Mouse (Mus musculus) kidney, embryonic 14.5 days (tissue): ENCODE measurements at regions not wholly inside any gene's neighbourhood (a gene's known extent, or its start where the extent isn't known, plus 50 kb on each side); places are given as distances from the start of the nearest gene placed in this dataset.
"Not testable (repeated sequence)": the region's sequence is repeated elsewhere in the genome, so short reads cannot be mapped to it uniquely, and the experiment has no call there.

Experiments
- ATAC-seq: fragments of 200-750 bp; cut with Nextera tagmentation; 2 replicates; pipeline ENCODE4 v1.8.0; 2017; ENCODE audit warnings: moderate number of reproducible peaks, mild to moderate bottlenecking, moderate TSS enrichment, moderate library complexity; ENCODE audit not compliant: low FRiP score, low TSS enrichment
- H3K27ac ChIP-seq: fragments of 300-500 bp; sonication (generic); 2 replicates; pipeline ENCODE4 v1.5.1; 2014; ENCODE audit warnings: low read depth, mild to moderate bottlenecking, low read length, moderate library complexity, mixed read lengths
- H3K27me3 ChIP-seq: fragments of 300-500 bp; sonication (generic); 2 replicates; pipeline ENCODE4 v1.6.1; 2014; ENCODE audit warnings: mild to moderate bottlenecking, low read length; ENCODE audit not compliant: control insufficient read depth, insufficient read depth
- H3K36me3 ChIP-seq: fragments of 300-500 bp; sonication (generic); 2 replicates; pipeline ENCODE4 v1.6.1; 2014; ENCODE audit warnings: low read length, mixed read lengths; ENCODE audit not compliant: control insufficient read depth, insufficient read depth
- H3K4me1 ChIP-seq: fragments of 300-500 bp; sonication (generic); 2 replicates; pipeline ENCODE4 v1.6.1; 2014; ENCODE audit warnings: low read length, mixed read lengths; ENCODE audit not compliant: control insufficient read depth, insufficient read depth
- H3K4me2 ChIP-seq: fragments of 300-500 bp; sonication (generic); replicated peaks from 2 replicates; pipeline ENCODE4 v1.6.1; 2014; ENCODE audit warnings: low read depth, mild to moderate bottlenecking, low read length
- H3K4me3 ChIP-seq: fragments of 300-500 bp; sonication (generic); 2 replicates; pipeline ENCODE4 v1.5.1; 2014; ENCODE audit warnings: mild to moderate bottlenecking, low read length
- H3K9ac ChIP-seq: fragments of 300-500 bp; sonication (generic); 2 replicates; pipeline ENCODE4 v1.6.1; 2014; ENCODE audit warnings: low read depth, mild to moderate bottlenecking, low read length, moderate library complexity
- H3K9me3 ChIP-seq: fragments of 300-500 bp; sonication (generic); 2 replicates; pipeline ENCODE4 v1.6.1; 2016; ENCODE audit warnings: low read length; ENCODE audit not compliant: control insufficient read depth
- WGBS: fragments of 180-500 bp; shearing (Covaris S2); extraction: QIAGEN DNeasy Blood & Tissue Kit; methylation state at CpG from one replicate; pipeline ENCODE4 v1.1.7; 2014; 5-methylcytosine and 5-hydroxymethylcytosine counted together

DNA sequence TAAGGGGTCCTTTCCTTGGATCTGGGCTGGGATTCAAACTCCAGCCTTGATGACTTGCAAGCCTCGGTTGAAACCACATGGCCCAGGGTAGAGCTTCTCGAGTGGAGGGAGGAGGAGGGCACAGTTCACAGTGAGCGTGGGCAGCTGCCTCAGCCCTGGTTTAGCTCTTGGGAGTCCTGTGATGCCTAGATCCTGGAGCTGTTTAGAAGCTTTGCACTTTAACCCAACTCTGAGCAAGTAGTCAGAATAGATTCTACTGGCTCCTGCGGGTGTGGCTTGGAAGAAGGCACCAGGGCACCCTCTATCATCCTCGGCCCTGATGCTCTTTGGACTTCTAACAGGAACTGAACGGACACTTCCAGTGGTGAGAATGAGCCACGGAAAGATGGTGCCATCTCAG is 72.5 kb downstream of the Cpn2 start:
- H3K4me3 ChIP-seq = no peak overlapping the region
- H3K27ac ChIP-seq = peak overlapping the region; percentile 20; the same call in 1 of the 2 replicates
- ATAC-seq = no peak
- peaks cover 21% of the 10 kb centered on the region for H3K4me1 ChIP-seq
- H3K9me3 ChIP-seq = no peaks in the 10 kb centered on the region
- H3K9ac ChIP-seq = no peak overlapping the region
- no peak overlapping the region for H3K4me2 ChIP-seq
- H3K36me3 ChIP-seq = no peaks in the 10 kb centered on the region
- WGBS = 84% methylated on average over 7 of the region's 7 CpGs
- no peaks in the 10 kb centered on the region for H3K27me3 ChIP-seq

DNA sequence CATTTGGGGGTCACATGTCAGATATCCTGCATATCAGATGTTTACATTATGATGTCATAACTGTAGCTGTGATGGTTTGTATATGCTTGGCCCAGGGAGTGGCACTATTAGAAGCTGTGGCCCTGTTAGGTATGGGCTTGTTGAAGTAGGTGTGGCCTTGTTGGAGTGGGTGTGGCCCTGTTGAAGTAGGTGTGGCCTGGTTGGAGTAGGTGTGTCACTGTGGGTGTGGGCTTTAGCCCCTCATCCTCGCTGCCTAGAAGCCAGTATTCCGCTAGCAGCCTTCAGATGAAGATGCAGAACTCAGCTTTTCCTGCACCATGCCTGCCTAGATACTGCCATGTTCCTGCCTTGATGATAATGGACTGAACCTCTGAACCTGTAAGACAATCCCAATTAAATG is 71.4 kb downstream of the Cpn2 start:
- not testable (repeated sequence) for H3K9me3 ChIP-seq, H3K27ac ChIP-seq, H3K4me2 ChIP-seq, H3K36me3 ChIP-seq, H3K27me3 ChIP-seq, H3K9ac ChIP-seq, ATAC-seq, H3K4me3 ChIP-seq
- 89% methylated on average over 2 of the region's 2 CpGs for WGBS
- peaks cover 20% of the 10 kb centered on the region for H3K4me1 ChIP-seq

DNA sequence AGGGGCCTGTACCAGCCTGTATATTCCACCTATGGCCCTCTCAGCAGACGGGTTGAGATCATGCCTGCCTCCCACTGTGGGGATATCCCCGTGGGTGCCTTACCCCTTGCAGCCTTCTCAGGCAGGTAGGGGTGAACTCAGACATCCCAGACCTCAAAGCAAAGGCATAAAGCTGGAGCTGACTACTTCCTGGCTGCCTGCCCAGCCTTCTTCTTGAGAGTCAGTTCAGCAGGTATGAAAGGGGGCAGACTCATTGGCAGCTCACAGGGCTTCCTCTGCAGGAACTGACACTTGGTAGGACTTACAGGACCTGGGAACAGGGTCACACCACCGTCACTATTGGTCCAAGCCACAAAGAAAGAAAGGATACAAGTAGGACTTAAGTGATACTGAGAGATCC is 69.9 kb downstream of the Cpn2 start:
- Histone ChIP-seq H3K4me2 (no peak overlapping the region), H3K9me3 (no peaks in the 10 kb centered on the region), H3K27me3 (no peaks in the 10 kb centered on the region), H3K9ac (no peak overlapping the region), H3K4me1 (peaks cover 18% of the 10 kb centered on the region), H3K36me3 (no peaks in the 10 kb centered on the region), H3K27ac (no peak overlapping the region), H3K4me3 (no peak overlapping the region)
- no peak for ATAC-seq
- 74% methylated on average over 3 of the region's 3 CpGs for WGBS

DNA sequence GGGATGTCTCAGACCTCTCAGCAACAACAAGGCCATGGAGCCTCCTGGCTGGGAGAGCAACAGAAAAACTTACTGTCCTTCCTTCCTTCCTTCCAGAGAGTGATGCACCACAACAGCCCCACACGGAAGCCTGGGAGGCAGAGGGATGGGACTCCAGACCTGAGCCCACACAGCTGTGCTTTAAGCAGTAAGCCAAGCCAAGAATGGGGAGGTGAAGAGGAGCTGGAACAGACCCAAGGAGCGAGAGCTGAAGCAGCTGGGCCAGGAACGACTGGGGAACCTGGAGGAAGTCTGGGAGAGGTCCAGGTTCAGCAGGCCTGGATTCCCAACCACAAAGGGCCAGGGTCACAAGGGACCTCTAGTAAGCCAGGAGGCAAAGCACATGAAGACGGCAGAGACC is 67.5 kb downstream of the Cpn2 start:
- Histone ChIP-seq H3K9me3 (no peaks in the 10 kb centered on the region), H3K36me3 (no peaks in the 10 kb centered on the region), H3K4me3 (no peak overlapping the region), H3K27ac (no peak overlapping the region), H3K4me2 (no peak overlapping the region), H3K9ac (no peak overlapping the region), H3K27me3 (no peaks in the 10 kb centered on the region), H3K4me1 (peaks cover under 1% of the 10 kb centered on the region; the same call in 1 of the 2 replicates)
- ATAC-seq = peak; percentile 71; the same call in 1 of the 2 replicates
- 55% methylated on average over 4 of the region's 4 CpGs for WGBS

DNA sequence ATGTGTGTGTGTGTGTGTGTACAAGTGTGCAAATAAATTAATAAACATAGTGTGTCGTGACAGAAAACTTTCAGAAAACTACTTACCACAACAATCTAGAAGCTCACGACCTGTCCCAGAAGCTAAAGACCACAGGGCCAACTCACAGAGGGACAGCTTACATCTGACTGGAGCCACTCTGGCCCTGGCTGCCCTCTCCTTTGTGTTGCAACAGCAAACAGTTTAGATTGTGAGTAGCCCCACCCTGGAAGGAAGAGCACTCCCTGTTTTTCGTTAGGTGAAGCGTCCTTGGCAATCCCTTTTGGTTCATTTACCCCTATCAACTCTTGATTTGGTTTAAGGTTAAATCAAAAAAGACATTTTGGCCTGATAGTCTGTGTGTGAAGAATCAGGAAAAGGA is 63.2 kb downstream of the Cpn2 start:
- H3K9ac ChIP-seq = no peak overlapping the region
- no peak for ATAC-seq
- WGBS = 67% methylated on average over 4 of the region's 4 CpGs

DNA sequence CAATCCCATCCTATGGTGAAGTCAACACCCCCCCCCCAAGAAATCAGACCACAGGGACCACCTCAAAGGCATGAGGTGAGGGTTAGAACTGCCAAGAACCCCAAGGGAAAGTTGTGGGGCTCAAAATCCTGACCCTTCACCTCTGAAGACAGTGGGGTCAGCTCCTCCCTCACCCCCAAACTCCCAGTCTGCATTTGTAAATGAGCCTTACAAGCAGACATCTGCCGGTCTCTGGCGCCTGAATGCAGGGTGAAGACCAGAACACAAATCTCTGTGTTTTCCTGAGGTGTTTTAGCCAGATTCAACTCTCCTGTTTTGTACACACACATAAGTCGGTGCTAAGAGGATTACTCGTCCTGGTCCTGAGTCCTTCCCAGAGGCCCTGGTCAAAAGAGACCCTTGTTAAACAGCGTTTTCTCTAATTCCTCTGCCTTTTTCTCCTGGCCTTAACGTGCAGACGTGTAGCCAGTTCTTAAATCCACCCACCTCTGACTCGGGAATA is 61.9 kb downstream of the Cpn2 start:
- 0 out of 2 replicates have a peak overlapping the region, but pooled peaks have one; percentile 12 for H3K27ac ChIP-seq
- no peaks in the 10 kb centered on the region for H3K27me3 ChIP-seq
- H3K4me1 ChIP-seq = no peaks in the 10 kb centered on the region; the same call in 1 of the 2 replicates
- H3K9me3 ChIP-seq = peaks cover 6% of the 10 kb centered on the region
- 14% methylated on average over 8 of the region's 8 CpGs for WGBS
- no peaks in the 10 kb centered on the region for H3K36me3 ChIP-seq
- no peak for ATAC-seq
- H3K9ac ChIP-seq = no peak overlapping the region
- H3K4me3 ChIP-seq = no peak overlapping the region
- H3K4me2 ChIP-seq = no peak overlapping the region

More for the DNA sequence above, 63.2 kb downstream of the Cpn2 start:
- H3K4me2 ChIP-seq = no peak overlapping the region
- H3K9me3 ChIP-seq = peaks cover 3% of the 10 kb centered on the region
- H3K4me1 ChIP-seq = no peaks in the 10 kb centered on the region; the same call in 1 of the 2 replicates
- H3K27ac ChIP-seq = no peak overlapping the region
- H3K36me3 ChIP-seq = no peaks in the 10 kb centered on the region
- H3K27me3 ChIP-seq = no peaks in the 10 kb centered on the region
- no peak overlapping the region for H3K4me3 ChIP-seq

DNA sequence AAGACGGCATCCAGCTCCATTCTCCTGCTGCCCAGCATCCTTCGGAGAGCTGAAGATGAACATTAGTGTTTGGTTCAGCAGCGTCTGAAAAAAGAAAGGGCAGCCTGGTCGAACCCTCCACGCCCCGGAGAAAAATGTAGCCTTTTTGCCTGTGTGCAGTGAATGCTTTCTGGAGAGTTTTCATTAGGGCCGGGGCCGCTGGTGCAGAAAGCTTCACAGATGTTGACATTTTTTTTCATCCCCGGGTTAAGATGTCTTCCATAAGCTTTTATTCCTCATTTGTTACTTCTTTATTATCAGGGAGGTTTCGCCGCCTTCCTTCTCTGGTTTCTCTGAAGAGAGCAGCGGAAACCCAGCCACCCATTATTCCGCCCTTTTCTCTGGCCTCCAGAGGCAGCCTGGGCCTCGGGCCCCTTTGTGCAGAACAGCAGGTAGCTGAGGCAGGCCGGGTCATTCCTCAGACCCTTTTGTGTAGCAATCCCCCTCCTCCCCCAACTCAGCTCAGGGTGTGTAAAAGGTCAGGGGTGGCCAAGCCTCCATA is 61.4 kb downstream of the Cpn2 start:
- H3K4me3 ChIP-seq = no peak overlapping the region
- H3K27ac ChIP-seq = 0 out of 2 replicates have a peak overlapping the region, but pooled peaks have one; percentile 12
- 16% methylated on average over 15 of the region's 15 CpGs for WGBS
- no peaks in the 10 kb centered on the region for H3K27me3 ChIP-seq
- H3K36me3 ChIP-seq = no peaks in the 10 kb centered on the region
- H3K4me1 ChIP-seq = no peaks in the 10 kb centered on the region; the same call in 1 of the 2 replicates
- H3K9ac ChIP-seq = no peak overlapping the region
- H3K9me3 ChIP-seq = peaks cover 6% of the 10 kb centered on the region
- no peak overlapping the region for H3K4me2 ChIP-seq
- 0 out of 2 replicates have a peak, but pooled peaks have one; percentile 9 for ATAC-seq
